Mouse (Mus musculus) midbrain, embryonic 14.5 days (tissue): Measurements from ENCODE around the gene Hsd17b10. TPM values are rescaled to one million over a fixed set of nuclear protein-coding genes. Genes with fewer than 3 reads are reported as not detected.

Source experiments
- ATAC-seq: fragments of 200-750 bp; cut with Nextera tagmentation; 2 replicates; pipeline ENCODE4 v1.8.0; 2017; ENCODE audit warnings: moderate number of reproducible peaks, moderate library complexity; ENCODE audit not compliant: low FRiP score, low TSS enrichment
- DNase-seq: peaks from one replicate; pipeline ENCODE4 v3.0.0-alpha.2; 2015
- H3K27ac ChIP-seq: fragments of 300-500 bp; sonication (generic); replicated peaks from 2 replicates; pipeline ENCODE4 v1.5.1; 2014; ENCODE audit warnings: mild to moderate bottlenecking, low read depth, low read length, moderate library complexity
- H3K27me3 ChIP-seq: fragments of 300-500 bp; sonication (generic); 2 replicates; pipeline ENCODE4 v1.6.1; 2014; ENCODE audit warnings: low read length, control low read depth, mixed read lengths; ENCODE audit not compliant: control insufficient read depth, insufficient read depth
- H3K36me3 ChIP-seq: fragments of 300-500 bp; sonication (generic); 2 replicates; pipeline ENCODE4 v1.6.1; 2014; ENCODE audit warnings: low read length, control low read depth; ENCODE audit not compliant: control insufficient read depth, insufficient read depth
- H3K4me1 ChIP-seq: fragments of 300-500 bp; sonication (generic); 2 replicates; pipeline ENCODE4 v1.6.1; 2014; ENCODE audit warnings: mild to moderate bottlenecking, antibody characterized with exemption, low read length, control low read depth; ENCODE audit not compliant: control insufficient read depth, insufficient read depth
- H3K4me2 ChIP-seq: fragments of 300-500 bp; sonication (generic); 2 replicates; pipeline ENCODE4 v1.6.1; 2014; ENCODE audit warnings: mild to moderate bottlenecking, low read length, moderate library complexity
- H3K4me3 ChIP-seq: fragments of 300-500 bp; sonication (generic); replicated peaks from 2 replicates; pipeline ENCODE4 v1.5.1; 2014; ENCODE audit warnings: low read depth, low read length
- H3K9ac ChIP-seq: fragments of 300-500 bp; sonication (generic); replicated peaks from 2 replicates; pipeline ENCODE4 v1.6.1; 2014; ENCODE audit warnings: mild to moderate bottlenecking, low read length, moderate library complexity
- H3K9me3 ChIP-seq: fragments of 300-500 bp; sonication (generic); 2 replicates; pipeline ENCODE4 v1.6.1; 2016; ENCODE audit warnings: low read length, control low read depth, mixed read lengths; ENCODE audit not compliant: control insufficient read depth
- WGBS: fragments of 180-500 bp; shearing (Covaris S2); extraction: QIAGEN DNeasy Blood & Tissue Kit; methylation state at CpG from one replicate; pipeline ENCODE4 v1.1.7; 2014; 5-methylcytosine and 5-hydroxymethylcytosine counted together
- polyA plus RNA-seq: library from polyadenylated mRNA; unstranded; fragments of >200 nt; fragmentation: Nextera tagmentation; extraction: Ambion mirVana; gene quantifications from 2 replicates; pipeline ENCODE4 v1.2.1, GENCODE M21; 2014

The Hsd17b10 gene
- 106 and 111 TPM in 2 replicates for polyA plus RNA-seq

DNA sequence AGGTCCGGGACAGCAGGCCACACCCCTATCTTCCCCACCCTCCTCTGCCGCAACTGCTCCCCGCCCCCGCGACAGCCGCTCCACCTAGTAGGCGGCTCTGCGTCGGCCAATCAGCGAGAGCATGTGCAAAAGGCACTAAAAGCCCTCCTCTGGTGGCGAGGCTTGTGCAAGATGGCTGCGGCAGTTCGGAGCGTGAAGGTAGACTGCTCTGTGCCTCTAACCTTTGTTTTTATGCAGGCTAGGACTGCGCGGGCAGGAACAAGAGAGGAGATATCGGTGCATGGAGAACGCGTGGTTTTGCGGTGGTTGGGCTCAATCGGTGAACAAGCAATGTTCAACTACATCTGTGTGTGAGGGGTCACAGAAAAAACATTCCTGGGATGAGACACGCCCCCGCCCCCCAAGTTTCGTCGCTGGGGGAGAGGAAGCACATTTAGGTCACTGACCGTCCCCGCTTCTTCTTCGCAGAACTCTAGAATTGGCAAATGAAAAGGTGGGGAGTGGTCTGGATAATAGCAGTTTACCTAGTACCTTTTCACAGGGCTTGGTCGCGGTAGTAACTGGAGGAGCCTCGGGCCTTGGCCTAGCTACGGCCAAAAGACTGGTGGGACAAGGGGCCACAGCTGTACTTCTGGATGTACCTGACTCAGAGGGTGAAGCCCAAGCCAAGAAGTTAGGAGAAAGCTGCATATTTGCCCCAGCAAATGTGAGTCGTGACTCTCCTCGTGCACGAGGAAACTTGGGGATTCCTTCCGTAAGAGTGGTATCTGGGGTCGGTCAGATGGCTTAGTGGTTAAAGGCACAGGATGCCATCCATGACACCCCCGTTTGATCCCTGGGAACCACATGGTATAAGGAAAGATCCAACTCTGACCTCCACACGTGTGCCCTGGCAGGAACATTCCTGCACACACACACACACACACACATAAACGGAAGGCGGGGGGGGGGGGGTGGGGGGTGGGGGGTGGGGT is at the start of gene Hsd17b10:
Hsd17b10 (plus strand) TSS at position 109 of the 974 bp plus-strand sequence.
- H3K4me3 ChIP-seq, result peak within 1 kb of the TSS; percentile 46
- no peaks in the 10 kb centered on the region for H3K9me3 ChIP-seq
- peak; percentile 96 for ATAC-seq
- peaks cover 8% of the 10 kb centered on the region; the same call in 1 of the 2 replicates for H3K27me3 ChIP-seq
- no peaks in the 10 kb centered on the region for H3K4me1 ChIP-seq
- peak; percentile 86 for DNase-seq
- 24% methylated on average over 40 of the region's 41 CpGs for WGBS
- peak within 1 kb of the TSS; percentile 54 for H3K9ac ChIP-seq
- peak within 1 kb of the TSS; percentile 63 for H3K4me2 ChIP-seq
- H3K27ac ChIP-seq, result peak within 1 kb of the TSS; percentile 61; the same call in 1 of the 2 replicates
- H3K36me3 ChIP-seq, result 0 out of 2 replicates have a peak, but pooled peaks cover 10% of the 10 kb centered on the region

DNA sequence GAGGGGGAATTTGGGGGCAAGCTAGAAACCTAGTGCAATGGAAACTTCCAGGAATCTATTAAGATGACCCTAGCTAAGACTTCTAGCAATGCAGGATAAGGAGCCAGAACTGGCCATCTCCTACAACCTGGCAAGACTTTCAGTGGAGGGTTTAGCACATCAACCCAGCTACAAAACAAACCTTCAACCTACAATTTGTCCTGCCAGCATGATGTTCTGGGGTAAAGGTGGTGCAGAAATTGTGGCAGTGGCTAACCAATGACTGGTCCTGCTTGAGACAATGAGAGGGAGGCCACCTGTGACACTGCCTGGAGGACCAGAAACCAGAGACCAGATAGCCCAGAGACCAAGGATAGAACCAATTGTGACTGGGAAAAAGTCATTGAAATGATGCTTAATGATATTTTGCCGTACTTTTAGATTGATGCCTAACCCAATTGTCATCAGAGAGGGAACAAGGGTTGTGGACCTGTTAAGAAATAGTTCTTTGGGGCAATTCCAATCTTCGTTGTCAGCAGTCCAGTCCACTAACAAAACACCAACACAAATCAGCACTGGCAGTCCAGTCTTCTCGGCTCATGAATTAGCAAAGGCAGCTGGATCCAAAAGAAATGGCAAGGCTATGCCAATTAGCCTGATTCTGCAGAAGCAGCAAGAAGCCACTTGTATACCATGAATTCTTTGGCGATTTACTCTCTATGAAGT is 2.5 kb upstream of the Hsd17b10 start:
- peaks cover 6% of the 10 kb centered on the region; the same call in 1 of the 2 replicates for H3K27me3 ChIP-seq

DNA sequence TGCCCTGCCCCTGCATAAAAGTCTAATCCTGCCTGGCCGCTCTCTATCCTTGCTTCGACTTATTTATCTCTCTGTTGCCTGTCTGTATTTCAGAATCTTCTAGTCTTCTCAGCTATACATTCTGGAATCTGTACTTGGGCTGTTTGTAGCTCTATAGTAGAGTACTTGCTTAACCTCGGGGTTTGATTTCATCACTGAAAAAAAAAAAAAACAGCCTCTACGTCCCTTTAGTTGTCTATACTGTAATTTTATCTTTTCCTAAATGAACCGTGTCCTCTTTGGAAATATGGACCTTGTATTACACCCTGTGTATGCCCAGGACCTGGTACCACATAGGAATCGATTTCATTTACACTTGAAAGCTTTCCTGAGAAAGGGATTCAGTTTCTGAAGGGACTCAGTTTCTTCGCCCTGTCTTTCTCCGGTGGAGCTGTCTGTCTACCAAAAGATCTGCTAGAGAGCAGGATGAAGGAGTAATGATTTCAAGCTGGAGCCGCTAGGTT is 412 bp upstream of the Hsd17b10 start:
- H3K4me3 ChIP-seq, result peak overlapping the region; percentile 46
- H3K4me2 ChIP-seq, result peak overlapping the region; percentile 63
- DNase-seq, result no peak
- 0 out of 2 replicates have a peak overlapping the region, but pooled peaks have one; percentile 61 for H3K27ac ChIP-seq
- no peak overlapping the region for H3K9ac ChIP-seq
- ATAC-seq, result no peak
- peaks cover 6% of the 10 kb centered on the region; the same call in 1 of the 2 replicates for H3K27me3 ChIP-seq
- H3K9me3 ChIP-seq, result no peaks in the 10 kb centered on the region
- H3K4me1 ChIP-seq, result no peaks in the 10 kb centered on the region
- 0 out of 2 replicates have a peak, but pooled peaks cover 9% of the 10 kb centered on the region for H3K36me3 ChIP-seq
- 44% methylated on average over 9 of the region's 9 CpGs for WGBS

More for the DNA sequence above, 2.5 kb upstream of the Hsd17b10 start:
- DNase-seq, result no peak
- Histone ChIP-seq H3K9me3 (no peaks in the 10 kb centered on the region), H3K36me3 (0 out of 2 replicates have a peak, but pooled peaks cover 4% of the 10 kb centered on the region), H3K27ac (no peak overlapping the region), H3K4me3 (no peak overlapping the region), H3K4me1 (no peaks in the 10 kb centered on the region), H3K4me2 (no peak overlapping the region), H3K9ac (no peak overlapping the region)
- ATAC-seq, result no peak
- 68% methylated on average over 4 of the region's 4 CpGs for WGBS

DNA sequence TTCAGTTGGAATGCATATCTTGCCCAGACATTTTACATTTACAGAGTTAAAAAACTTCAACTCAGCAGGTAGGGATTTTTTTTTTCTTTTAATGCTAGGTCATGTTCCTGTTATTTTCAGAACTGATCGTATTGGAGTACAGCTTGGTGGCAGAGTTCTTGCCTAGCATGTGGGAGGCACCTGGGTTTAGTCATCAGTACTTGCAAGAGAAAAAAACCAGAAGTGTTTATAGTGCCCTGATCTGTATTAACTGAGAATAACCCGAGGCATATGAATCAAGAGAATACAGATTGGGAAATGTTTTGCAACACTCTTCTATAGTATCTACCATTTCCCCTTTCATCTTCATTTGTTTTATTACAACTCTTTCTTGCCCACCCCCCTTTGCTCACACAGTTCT is 1.2 kb downstream of the Hsd17b10 start:
- Histone ChIP-seq H3K4me2 (peak overlapping the region; percentile 63; the same call in 1 of the 2 replicates), H3K9ac (no peak overlapping the region), H3K4me3 (no peak overlapping the region), H3K36me3 (0 out of 2 replicates have a peak, but pooled peaks cover 14% of the 10 kb centered on the region), H3K9me3 (no peaks in the 10 kb centered on the region), H3K27ac (no peak overlapping the region), H3K4me1 (no peaks in the 10 kb centered on the region), H3K27me3 (peaks cover 15% of the 10 kb centered on the region; the same call in 1 of the 2 replicates)
- whole genome bisulfite sequencing, result 79% methylated on average over 2 of the region's 2 CpGs
- no peak for DNase-seq
- ATAC-seq, result no peak

DNA sequence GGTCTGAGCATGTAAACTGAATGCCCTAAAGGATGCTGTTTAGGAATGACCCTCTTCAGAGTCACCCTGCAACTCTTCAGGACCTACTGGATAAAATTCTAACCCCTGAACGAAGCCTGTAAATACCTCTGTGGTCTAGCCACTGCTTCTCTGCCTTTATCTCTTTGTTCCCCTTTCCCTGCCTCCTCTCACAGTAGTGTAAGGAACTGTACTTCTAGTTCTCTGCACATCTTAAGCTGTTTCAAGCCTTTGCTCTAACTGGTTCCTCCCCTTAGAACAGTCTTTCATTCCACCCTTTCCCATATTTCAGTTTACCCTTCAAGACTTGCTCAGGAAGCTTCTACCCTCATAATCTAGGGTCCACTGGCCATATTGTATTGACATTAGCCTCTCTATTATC is 6.2 kb downstream of the Hsd17b10 start:
- 0 out of 2 replicates have a peak, but pooled peaks cover 14% of the 10 kb centered on the region for H3K36me3 ChIP-seq
- peaks cover 15% of the 10 kb centered on the region; the same call in 1 of the 2 replicates for H3K27me3 ChIP-seq
- no peaks in the 10 kb centered on the region for H3K4me1 ChIP-seq
- ATAC-seq (no peak), DNase-seq (no peak)
- no peak overlapping the region for H3K4me2 ChIP-seq
- H3K9me3 ChIP-seq, result no peaks in the 10 kb centered on the region
- 88% methylated on average over 1 of the region's 1 CpGs for WGBS
- no peak overlapping the region for H3K4me3 ChIP-seq
- no peak overlapping the region for H3K9ac ChIP-seq
- no peak overlapping the region for H3K27ac ChIP-seq

DNA sequence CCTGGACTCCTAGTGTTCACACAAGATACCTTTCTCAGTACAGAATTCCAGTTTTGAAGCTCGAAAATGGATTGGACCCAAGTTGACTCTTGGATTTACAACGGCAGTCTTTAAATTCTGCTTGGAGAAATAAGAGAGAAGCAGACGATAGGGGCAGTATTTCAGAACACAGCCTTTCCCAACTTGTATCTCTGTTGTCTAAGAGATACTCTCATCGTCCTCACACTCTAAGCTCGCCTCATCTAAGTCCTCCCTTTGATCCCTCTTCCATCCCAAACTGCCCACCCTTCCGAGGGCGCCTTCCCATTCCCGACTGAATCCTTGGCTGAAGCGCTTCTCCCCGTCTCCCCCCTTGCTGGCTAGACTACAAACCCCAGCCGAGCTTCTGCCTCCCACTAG is 14.1 kb downstream of the Hsd17b10 start:
- 0 out of 2 replicates have a peak, but pooled peaks cover 4% of the 10 kb centered on the region for H3K4me1 ChIP-seq
- DNase-seq (peak; percentile 18), ATAC-seq (no peak; the same call in 1 of the 2 replicates)
- peak overlapping the region; percentile 58 for H3K9ac ChIP-seq
- H3K27ac ChIP-seq, result peak overlapping the region; percentile 82
- H3K36me3 ChIP-seq, result no peaks in the 10 kb centered on the region
- H3K9me3 ChIP-seq, result no peaks in the 10 kb centered on the region
- WGBS, result 33% methylated on average over 11 of the region's 11 CpGs
- peak overlapping the region; percentile 54 for H3K4me2 ChIP-seq
- H3K27me3 ChIP-seq, result peaks cover 9% of the 10 kb centered on the region; the same call in 1 of the 2 replicates
- H3K4me3 ChIP-seq, result peak overlapping the region; percentile 51

- peak; percentile 94 for DNase-seq
- Histone ChIP-seq H3K4me3 (peak within 1 kb of the TSS; percentile 51), H3K4me1 (0 out of 2 replicates have a peak, but pooled peaks cover 4% of the 10 kb centered on the region), H3K4me2 (peak within 1 kb of the TSS; percentile 54), H3K9ac (peak within 1 kb of the TSS; percentile 58), H3K36me3 (no peaks in the 10 kb centered on the region), H3K27me3 (peaks cover 5% of the 10 kb centered on the region; the same call in 1 of the 2 replicates), H3K27ac (peak within 1 kb of the TSS; percentile 83), H3K9me3 (no peaks in the 10 kb centered on the region)
- peak; percentile 97 for ATAC-seq
- 16% methylated on average over 64 of the region's 64 CpGs for WGBS
These were observed 14.8 kb downstream of the Hsd17b10 start, which contains the start of the genes Ribc1 and Smc1a for GRCm38 (mm10) chrX:152016151-152017145. Ribc1 (minus strand) TSS chrX:152016295. Smc1a (plus strand) TSS chrX:152016428.
